ENCODE assay signal across 20 mouse cellular contexts in the genomic region with DNA sequence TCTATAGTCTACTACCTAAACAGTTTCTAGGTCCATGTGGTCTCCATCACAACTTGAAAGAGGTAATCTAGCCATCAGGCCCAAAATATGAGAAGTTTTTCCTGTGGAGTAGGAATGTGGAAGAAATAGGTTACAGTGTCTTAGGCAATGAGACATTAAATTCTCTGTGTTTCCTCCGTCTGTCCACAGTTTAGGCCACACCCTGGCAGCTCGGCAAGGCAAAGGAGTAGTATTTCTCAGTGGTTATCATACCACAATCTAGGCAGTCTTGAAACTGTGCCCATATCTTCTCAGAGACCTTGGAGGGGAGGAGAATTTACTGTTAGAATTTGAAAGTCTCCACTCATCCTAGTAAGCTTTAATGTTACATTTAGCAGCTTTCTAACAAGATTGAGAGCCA.
DNase-seq lines count a peak whose midpoint lies in the region; ATAC-seq and TF ChIP-seq lines count a peak whose summit lies in the region.
"Had no signal": no experiment of that assay in that cellular context is flagged by ENCODE, and none has a peak within 500 bp of the region (broad histone marks: within the 10 kb centered on the region; RNA-seq: fewer than 3 reads in every experiment).

No protein-coding gene starts in this region.

- 53% methylated on average over 2 of the region's 2 CpGs for WGBS in intestine, postnatal 0 days

- peak; percentile 25 for DNase-seq in 3T3-L1 (ENCODE audit: low read depth, low spot score)
- peak; percentile 58 for DNase-seq in 416B (ENCODE audit: low read depth)
- DNase-seq in embryo, embryonic 10 days (ENCODE audit: low spot score): no peak
- no peak for DNase-seq in heart, postnatal 36 days
- DNase-seq: adrenal gland, adult 8-10 months; adrenal gland, postnatal 14 days; adrenal gland, postnatal 36 days; cerebellum, adult 11-12 months; cerebellum, adult 2 months; cerebellum, adult 9-10 months; cerebellum, postnatal 10 days; cerebellum, postnatal 25 days; forebrain, postnatal 0 days had no signal

- TF ChIP-seq CTCF in intestine, postnatal 0 days (IDR thresholded peaks at IDR 0.05; ENCODE audit: low read depth): no peak

- no peaks in the 10 kb centered on the region for H3K4me1 ChIP-seq in intestine, postnatal 0 days (replicated peaks; ENCODE audit: control insufficient read depth, insufficient read depth, low read length)
- H3K4me1 ChIP-seq: forebrain, embryonic 13.5 days; forebrain, embryonic 15.5 days had no signal

- no peak overlapping the region for H3K4me2 ChIP-seq in intestine, postnatal 0 days (replicated peaks; ENCODE audit: low read depth)
- H3K4me2 ChIP-seq: embryonic facial prominence, embryonic 13.5 days; forebrain, embryonic 13.5 days; forebrain, embryonic 15.5 days had no signal

- no peaks in the 10 kb centered on the region for H3K27me3 ChIP-seq in intestine, postnatal 0 days (replicated peaks; ENCODE audit: control insufficient read depth, insufficient read depth, low read length)
- H3K27me3 ChIP-seq: embryonic facial prominence, embryonic 13.5 days; forebrain, embryonic 13.5 days; forebrain, embryonic 15.5 days; Patski had no signal

- intact Hi-C loops in heart, postnatal 36 days (cut with DNase I): loop anchor here (10.0 kb wide), 1 partner anchor 299 kb away; no protein-coding TSS in a partner anchor

- H3K36me3 ChIP-seq in intestine, postnatal 0 days (ENCODE audit: control insufficient read depth, insufficient read depth): no peaks in the 10 kb centered on the region
- H3K36me3 ChIP-seq: embryonic facial prominence, embryonic 13.5 days; forebrain, embryonic 15.5 days had no signal

- H3K9ac ChIP-seq in intestine, postnatal 0 days (ENCODE audit: low read depth, low read length): no peak overlapping the region
- H3K9ac ChIP-seq: embryonic facial prominence, embryonic 13.5 days; forebrain, embryonic 13.5 days; forebrain, embryonic 15.5 days; forebrain, postnatal 0 days had no signal

- H3K27ac ChIP-seq in intestine, postnatal 0 days (ENCODE audit: low read depth, low read length): no peak overlapping the region
- H3K27ac ChIP-seq: embryonic facial prominence, embryonic 13.5 days; forebrain, embryonic 13.5 days; forebrain, embryonic 15.5 days had no signal

- H3K4me3 ChIP-seq in intestine, postnatal 0 days (ENCODE audit: low read depth, low read length): no peak overlapping the region
- H3K4me3 ChIP-seq: embryonic facial prominence, embryonic 13.5 days; forebrain, embryonic 13.5 days; forebrain, embryonic 15.5 days had no signal

- no peaks in the 10 kb centered on the region for H3K9me3 ChIP-seq in intestine, postnatal 0 days (ENCODE audit: control insufficient read depth)
- H3K9me3 ChIP-seq: embryonic facial prominence, embryonic 13.5 days; forebrain, embryonic 13.5 days; forebrain, embryonic 15.5 days had no signal

- ATAC-seq in common myeloid progenitor, adult 5-6 weeks (replicated peaks; ENCODE audit: low read depth, poor library complexity, severe bottlenecking): peak; percentile 70
- no peak for ATAC-seq in intestine, postnatal 0 days
- ATAC-seq: activated CD4-positive, CD25-positive, alpha-beta regulatory T cell, adult 4 months; forebrain, embryonic 13.5 days; forebrain, embryonic 15.5 days; forebrain, postnatal 0 days; Patski had no signal

Comparison
In these comparisons a context has a peak if more than half of its experiments do, and no peak if none do; other contexts are left out.
1. DNase-seq: peak in 3T3-L1 (single experiment) and 416B (single experiment); none in embryo, embryonic 10 days (single experiment) and heart, postnatal 36 days (0 of 2).